Mouse (Mus musculus) lung, postnatal 0 days (tissue): ENCODE measurements around the gene Nav3.

Source experiments
- CTCF ChIP-seq: IDR thresholded peaks from 2 replicates; pipeline ENCODE4 v1.5.1; 2016; ENCODE audit warnings: antibody characterized with exemption, mild to moderate bottlenecking
- EP300 ChIP-seq: IDR thresholded peaks from 2 replicates; pipeline ENCODE4 v1.6.1; 2016; ENCODE audit warnings: antibody characterized with exemption, mild to moderate bottlenecking, control low read depth

DNA sequence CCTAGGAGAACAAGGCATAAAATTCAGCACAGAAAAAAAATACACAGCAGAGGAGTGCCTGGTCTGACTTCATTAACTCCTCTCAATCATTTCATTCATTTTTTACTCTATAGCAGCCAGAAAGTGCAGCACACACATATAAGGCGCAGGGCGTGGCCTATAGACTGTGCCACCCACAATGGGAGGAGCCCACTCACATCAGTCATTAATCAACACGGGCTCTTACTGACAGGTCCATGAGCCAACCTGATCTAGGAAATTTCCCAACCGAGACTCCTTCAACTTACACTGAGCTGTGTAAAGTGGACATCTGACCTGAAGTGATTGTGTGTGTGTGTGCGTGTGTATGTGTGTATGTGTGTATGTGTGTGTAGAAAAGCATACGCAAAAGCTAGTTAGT, 286.6 kb downstream of the Nav3 start:
- TF ChIP-seq CTCF (no peak), EP300 (no peak)
